Mouse (Mus musculus) midbrain, embryonic 12.5 days (tissue): Measurements from ENCODE around the gene Got1. TPM values are rescaled to one million over a fixed set of nuclear protein-coding genes. Genes with fewer than 3 reads are reported as not detected.
A peak's percentile ranks its signal among the peaks of the same experiment; 100 is the strongest.

Experiments used
- ATAC-seq: fragments of 200-750 bp; cut with Nextera tagmentation; 2 replicates; pipeline ENCODE4 v1.8.0; 2017; ENCODE audit warnings: low read depth, moderate TSS enrichment, moderate library complexity; ENCODE audit not compliant: low FRiP score
- H3K27ac ChIP-seq: fragments of 300-500 bp; sonication (generic); replicated peaks from 2 replicates; pipeline ENCODE4 v1.5.1; 2016; ENCODE audit warnings: mild to moderate bottlenecking
- H3K27me3 ChIP-seq: fragments of 300-500 bp; sonication (generic); 2 replicates; pipeline ENCODE4 v1.6.1; 2016; ENCODE audit warnings: mild to moderate bottlenecking
- H3K36me3 ChIP-seq: fragments of 300-500 bp; sonication (generic); 2 replicates; pipeline ENCODE4 v1.6.1; 2016
- H3K4me1 ChIP-seq: fragments of 300-500 bp; sonication (generic); 2 replicates; pipeline ENCODE4 v1.6.1; 2016
- H3K4me2 ChIP-seq: fragments of 300-500 bp; sonication (generic); replicated peaks from 2 replicates; pipeline ENCODE4 v1.6.1; 2016; ENCODE audit warnings: mild to moderate bottlenecking, moderate library complexity
- H3K4me3 ChIP-seq: fragments of 300-500 bp; sonication (generic); 2 replicates; pipeline ENCODE4 v1.5.1; 2016; ENCODE audit warnings: mild to moderate bottlenecking
- H3K9ac ChIP-seq: fragments of 300-500 bp; sonication (generic); replicated peaks from 2 replicates; pipeline ENCODE4 v1.6.1; 2016; ENCODE audit warnings: mild to moderate bottlenecking, moderate library complexity
- H3K9me3 ChIP-seq: fragments of 300-500 bp; sonication (generic); 2 replicates; pipeline ENCODE4 v1.6.1; 2016; ENCODE audit warnings: mild to moderate bottlenecking
- WGBS: fragments of 180-500 bp; shearing (Covaris S2); methylation state at CpG from one replicate; pipeline ENCODE4 v1.1.7; 2016; 5-methylcytosine and 5-hydroxymethylcytosine counted together
- polyA plus RNA-seq: library from polyadenylated mRNA; unstranded; fragments of >200 nt; fragmentation: Nextera tagmentation; extraction: Ambion mirVana; gene quantifications from 2 replicates; pipeline ENCODE4 v1.2.1, GENCODE M21; 2016

Got1 gene
- polyA plus RNA-seq, 1 experiment from 2014 or later = 55.1 TPM

GRCm38 (mm10) chr19:43535372-43535771 lies 11.0 kb upstream of the Got1 start:
- no peak overlapping the region for H3K4me2 ChIP-seq
- H3K27me3 ChIP-seq = peaks cover 16% of the 10 kb centered on the region
- H3K9me3 ChIP-seq = no peaks in the 10 kb centered on the region
- no peak overlapping the region for H3K9ac ChIP-seq
- ATAC-seq = no peak
- H3K27ac ChIP-seq = no peak overlapping the region
- no peaks in the 10 kb centered on the region for H3K4me1 ChIP-seq
- WGBS = 93% methylated on average over 3 of the region's 3 CpGs
- H3K4me3 ChIP-seq = no peak overlapping the region
- H3K36me3 ChIP-seq = no peaks in the 10 kb centered on the region

- H3K4me3 ChIP-seq = no peak overlapping the region
- 37% methylated on average over 12 of the region's 12 CpGs for WGBS
- no peak overlapping the region for H3K27ac ChIP-seq
- no peak for ATAC-seq
- no peak overlapping the region for H3K4me2 ChIP-seq
- no peaks in the 10 kb centered on the region for H3K4me1 ChIP-seq
- no peak overlapping the region for H3K9ac ChIP-seq
- H3K27me3 ChIP-seq = peaks cover 12% of the 10 kb centered on the region
- no peaks in the 10 kb centered on the region for H3K36me3 ChIP-seq
- H3K9me3 ChIP-seq = no peaks in the 10 kb centered on the region
Observed at GRCm38 (mm10) chr19:43530921-43531320, 6.5 kb upstream of the Got1 start.

- Histone ChIP-seq H3K27me3 (peaks cover 13% of the 10 kb centered on the region), H3K4me2 (peak overlapping the region; percentile 50), H3K9ac (no peak overlapping the region), H3K9me3 (no peaks in the 10 kb centered on the region), H3K4me1 (peaks cover under 1% of the 10 kb centered on the region), H3K36me3 (no peaks in the 10 kb centered on the region), H3K27ac (no peak overlapping the region), H3K4me3 (peak overlapping the region; percentile 29)
- WGBS = 1% methylated on average over 13 of the region's 13 CpGs
- ATAC-seq = peak; percentile 82; the same call in 1 of the 2 replicates
Observed at GRCm38 (mm10) chr19:43530197-43530770, 5.9 kb upstream of the Got1 start.

GRCm38 (mm10) chr19:43528056-43528587 lies 3.7 kb upstream of the Got1 start:
- no peak for ATAC-seq
- Histone ChIP-seq H3K27me3 (peaks cover 13% of the 10 kb centered on the region), H3K9me3 (no peaks in the 10 kb centered on the region), H3K9ac (no peak overlapping the region), H3K4me1 (peaks cover 15% of the 10 kb centered on the region), H3K27ac (no peak overlapping the region), H3K4me3 (no peak overlapping the region), H3K4me2 (no peak overlapping the region), H3K36me3 (no peaks in the 10 kb centered on the region)
- WGBS = 70% methylated on average over 8 of the region's 8 CpGs

- Histone ChIP-seq H3K36me3 (no peaks in the 10 kb centered on the region), H3K27me3 (peaks cover 13% of the 10 kb centered on the region), H3K27ac (no peak overlapping the region), H3K9ac (no peak overlapping the region), H3K4me3 (no peak overlapping the region), H3K4me2 (no peak overlapping the region), H3K9me3 (no peaks in the 10 kb centered on the region), H3K4me1 (peaks cover 20% of the 10 kb centered on the region)
- WGBS = 12% methylated on average over 11 of the region's 11 CpGs
- no peak for ATAC-seq
Observed at GRCm38 (mm10) chr19:43527131-43527530, 2.7 kb upstream of the Got1 start.

GRCm38 (mm10) chr19:43526025-43526424 lies 1.6 kb upstream of the Got1 start:
- ATAC-seq = no peak
- H3K4me1 ChIP-seq = peaks cover 31% of the 10 kb centered on the region
- H3K36me3 ChIP-seq = no peaks in the 10 kb centered on the region
- H3K9me3 ChIP-seq = no peaks in the 10 kb centered on the region
- H3K27ac ChIP-seq = no peak overlapping the region
- no peak overlapping the region for H3K4me2 ChIP-seq
- H3K27me3 ChIP-seq = peaks cover 9% of the 10 kb centered on the region
- no peak overlapping the region for H3K9ac ChIP-seq
- 89% methylated on average over 9 of the region's 9 CpGs for WGBS
- H3K4me3 ChIP-seq = no peak overlapping the region

- Histone ChIP-seq H3K4me3 (no peak overlapping the region), H3K9ac (0 out of 2 replicates have a peak overlapping the region, but pooled peaks have one; percentile 70), H3K36me3 (no peaks in the 10 kb centered on the region), H3K27me3 (peaks cover 9% of the 10 kb centered on the region), H3K27ac (no peak overlapping the region), H3K4me2 (peak overlapping the region; percentile 65), H3K4me1 (peaks cover 36% of the 10 kb centered on the region), H3K9me3 (no peaks in the 10 kb centered on the region)
- 93% methylated on average over 7 of the region's 7 CpGs for WGBS
- ATAC-seq = no peak
Observed at GRCm38 (mm10) chr19:43525566-43525965, 1.2 kb upstream of the Got1 start.

GRCm38 (mm10) chr19:43525104-43525482 lies 688 bp upstream of the Got1 start:
- WGBS = 29% methylated on average over 10 of the region's 10 CpGs
- H3K27me3 ChIP-seq = peaks cover 9% of the 10 kb centered on the region
- no peaks in the 10 kb centered on the region for H3K36me3 ChIP-seq
- ATAC-seq = no peak
- H3K9me3 ChIP-seq = no peaks in the 10 kb centered on the region
- H3K4me2 ChIP-seq = peak overlapping the region; percentile 65
- H3K27ac ChIP-seq = no peak overlapping the region; the same call in 1 of the 2 replicates
- peak overlapping the region; percentile 67 for H3K4me3 ChIP-seq
- H3K4me1 ChIP-seq = peaks cover 39% of the 10 kb centered on the region
- H3K9ac ChIP-seq = peak overlapping the region; percentile 70

GRCm38 (mm10) chr19:43523551-43523950 lies 854 bp downstream of the Got1 start:
- peak overlapping the region; percentile 65 for H3K4me2 ChIP-seq
- no peaks in the 10 kb centered on the region for H3K9me3 ChIP-seq
- ATAC-seq = no peak
- peak overlapping the region; percentile 67 for H3K4me3 ChIP-seq
- no peak overlapping the region for H3K27ac ChIP-seq
- peaks cover 9% of the 10 kb centered on the region for H3K27me3 ChIP-seq
- H3K4me1 ChIP-seq = peaks cover 39% of the 10 kb centered on the region
- 6% methylated on average over 12 of the region's 12 CpGs for WGBS
- peak overlapping the region; percentile 70 for H3K9ac ChIP-seq
- H3K36me3 ChIP-seq = no peaks in the 10 kb centered on the region

- H3K9ac ChIP-seq = no peak overlapping the region
- no peak overlapping the region for H3K27ac ChIP-seq
- 88% methylated on average over 9 of the region's 9 CpGs for WGBS
- peaks cover 9% of the 10 kb centered on the region for H3K27me3 ChIP-seq
- H3K9me3 ChIP-seq = no peaks in the 10 kb centered on the region
- H3K4me2 ChIP-seq = no peak overlapping the region
- no peaks in the 10 kb centered on the region for H3K36me3 ChIP-seq
- H3K4me3 ChIP-seq = no peak overlapping the region
- peaks cover 44% of the 10 kb centered on the region for H3K4me1 ChIP-seq
- no peak for ATAC-seq
Observed at GRCm38 (mm10) chr19:43521996-43522395, 2.4 kb downstream of the Got1 start.

- no peak for ATAC-seq
- peaks cover 44% of the 10 kb centered on the region for H3K4me1 ChIP-seq
- no peaks in the 10 kb centered on the region for H3K36me3 ChIP-seq
- H3K9me3 ChIP-seq = no peaks in the 10 kb centered on the region
- no peak overlapping the region for H3K27ac ChIP-seq
- peaks cover 5% of the 10 kb centered on the region for H3K27me3 ChIP-seq
- H3K4me3 ChIP-seq = no peak overlapping the region
- 49% methylated on average over 8 of the region's 8 CpGs for WGBS
- no peak overlapping the region for H3K4me2 ChIP-seq
- no peak overlapping the region for H3K9ac ChIP-seq
Observed at GRCm38 (mm10) chr19:43521362-43521761, 3.0 kb downstream of the Got1 start.

GRCm38 (mm10) chr19:43520402-43520801 lies 4.0 kb downstream of the Got1 start:
- no peak overlapping the region for H3K4me3 ChIP-seq
- H3K9me3 ChIP-seq = no peaks in the 10 kb centered on the region
- H3K27ac ChIP-seq = no peak overlapping the region
- no peaks in the 10 kb centered on the region; the same call in 1 of the 2 replicates for H3K36me3 ChIP-seq
- no peak overlapping the region for H3K4me2 ChIP-seq
- ATAC-seq = no peak
- no peak overlapping the region for H3K9ac ChIP-seq
- peaks cover 44% of the 10 kb centered on the region for H3K4me1 ChIP-seq
- 77% methylated on average over 9 of the region's 10 CpGs for WGBS
- H3K27me3 ChIP-seq = no peaks in the 10 kb centered on the region

- no peak overlapping the region for H3K4me3 ChIP-seq
- WGBS = 74% methylated on average over 10 of the region's 10 CpGs
Observed at GRCm38 (mm10) chr19:43519226-43519625, 5.2 kb downstream of the Got1 start.

More at GRCm38 (mm10) chr19:43519226-43519625, 5.2 kb downstream of the Got1 start:
- Histone ChIP-seq H3K9ac (no peak overlapping the region), H3K27ac (no peak overlapping the region), H3K27me3 (no peaks in the 10 kb centered on the region), H3K4me2 (no peak overlapping the region), H3K4me1 (peaks cover 39% of the 10 kb centered on the region), H3K36me3 (peaks cover 6% of the 10 kb centered on the region), H3K9me3 (no peaks in the 10 kb centered on the region)
- no peak for ATAC-seq
